Mouse (Mus musculus) erythroid progenitor cell, adult 5-6 weeks (primary cell): Measurements from ENCODE around the gene Setd1a. TPM values are rescaled to one million over a fixed set of nuclear protein-coding genes. Genes with fewer than 3 reads are reported as not detected.
A peak's percentile ranks its signal among the peaks of the same experiment; 100 is the strongest.
"Not testable (repeated sequence)": the region's sequence is repeated elsewhere in the genome, so short reads cannot be mapped to it uniquely, and the experiment has no call there.

ENCODE experiments used
- ATAC-seq: replicated peaks from 2 replicates; pipeline ENCODE4 v1.8.0; 2016; ENCODE audit warnings: moderate number of reproducible peaks, mild to moderate bottlenecking, moderate TSS enrichment, inconsistent platforms; ENCODE audit not compliant: poor library complexity, low FRiP score, severe bottlenecking
- total RNA-seq, 2 experiments: library from RNA; stranded (forward) in 1 of 2; stranded (reverse) in 1 of 2; fragments of 150-400 nt in 1 of 2; fragments of 186-747, 209-891 nt in 1 of 2; gene quantifications; 2 replicates each; pipeline versions ENCODE4 v1.2.3 to v1.2.4; 2015 to 2017; ENCODE audit warnings: low replicate concordance in 2 of 2

Gene Setd1a
- total RNA-seq (2015; ENCODE audit: low replicate concordance), result 38.1 and 42.5 TPM in 2 replicates
- total RNA-seq (2017; ENCODE audit: low replicate concordance), result 14.8 and 21.3 TPM in 2 replicates

DNA sequence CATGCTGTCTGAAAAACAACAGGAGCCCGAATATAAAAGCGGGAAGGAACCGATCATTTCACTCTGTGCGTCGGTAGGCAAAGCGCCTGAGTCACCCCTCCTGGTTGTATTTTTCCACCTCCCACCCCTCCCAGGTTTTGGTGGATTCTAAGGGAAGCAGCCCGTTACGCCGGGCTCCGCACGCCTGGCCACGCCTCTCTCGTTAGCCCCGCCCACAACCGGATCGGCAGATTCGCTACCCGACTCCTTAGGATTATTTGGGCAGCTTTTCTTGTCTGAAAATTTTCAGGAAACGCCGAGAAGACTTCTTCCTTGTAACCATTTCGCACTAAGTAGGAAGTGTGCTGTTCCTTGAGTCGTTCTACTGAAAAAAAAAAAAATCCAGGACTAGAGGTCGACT lies at the start of gene Setd1a:
TSS of gene Setd1a (plus strand) at position 245 of the 400 bp plus-strand sequence.
- ATAC-seq, result peak; percentile 80

GRCm38 (mm10) chr7:127727898-127728297 lies 48.6 kb upstream of the Setd1a start:
- no peak for ATAC-seq

DNA sequence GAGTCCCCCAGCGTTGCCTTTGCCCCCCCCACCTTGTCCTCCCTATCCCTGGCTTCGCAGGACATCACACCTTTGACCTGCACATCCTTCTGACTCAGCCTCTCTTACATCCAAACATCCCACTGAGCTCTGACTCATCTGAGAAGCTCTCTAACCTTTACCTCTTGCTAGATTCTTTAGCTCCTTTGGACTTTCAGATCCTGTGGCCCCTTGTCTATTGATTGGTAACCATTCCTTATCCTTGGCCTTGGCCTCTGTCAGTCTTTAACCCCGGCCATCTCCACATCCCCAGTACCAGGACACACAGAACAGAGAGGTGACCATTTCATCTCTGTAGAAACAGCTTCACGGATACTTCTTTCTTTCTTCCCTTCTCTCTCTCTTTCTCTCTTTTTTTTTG lies 46.3 kb upstream of the Setd1a start:
- ATAC-seq, result no peak

DNA sequence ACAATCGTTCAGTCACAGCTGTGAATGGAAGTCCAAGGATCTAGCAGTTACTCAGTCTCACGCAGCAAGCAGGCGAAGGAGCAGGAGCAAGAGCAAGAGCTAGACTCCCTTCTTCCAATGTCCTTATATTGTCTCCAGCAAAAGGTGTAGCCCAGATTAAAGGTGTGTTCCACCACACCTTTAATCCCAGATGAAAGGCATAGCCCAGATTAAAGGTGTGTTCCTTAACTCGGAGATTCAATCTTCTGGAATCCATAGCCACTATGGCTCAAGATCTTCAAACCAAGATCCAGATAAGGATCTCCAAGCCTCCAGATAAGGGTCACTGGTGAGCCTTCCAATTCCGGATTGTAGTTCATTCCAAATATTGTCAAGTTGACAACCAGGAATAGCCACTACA lies 44.4 kb upstream of the Setd1a start, which contains the start of gene Ctf2:
TSS of gene Ctf2 (minus strand) at position 101 of the 400 bp plus-strand sequence.
- not testable (repeated sequence) for ATAC-seq

DNA sequence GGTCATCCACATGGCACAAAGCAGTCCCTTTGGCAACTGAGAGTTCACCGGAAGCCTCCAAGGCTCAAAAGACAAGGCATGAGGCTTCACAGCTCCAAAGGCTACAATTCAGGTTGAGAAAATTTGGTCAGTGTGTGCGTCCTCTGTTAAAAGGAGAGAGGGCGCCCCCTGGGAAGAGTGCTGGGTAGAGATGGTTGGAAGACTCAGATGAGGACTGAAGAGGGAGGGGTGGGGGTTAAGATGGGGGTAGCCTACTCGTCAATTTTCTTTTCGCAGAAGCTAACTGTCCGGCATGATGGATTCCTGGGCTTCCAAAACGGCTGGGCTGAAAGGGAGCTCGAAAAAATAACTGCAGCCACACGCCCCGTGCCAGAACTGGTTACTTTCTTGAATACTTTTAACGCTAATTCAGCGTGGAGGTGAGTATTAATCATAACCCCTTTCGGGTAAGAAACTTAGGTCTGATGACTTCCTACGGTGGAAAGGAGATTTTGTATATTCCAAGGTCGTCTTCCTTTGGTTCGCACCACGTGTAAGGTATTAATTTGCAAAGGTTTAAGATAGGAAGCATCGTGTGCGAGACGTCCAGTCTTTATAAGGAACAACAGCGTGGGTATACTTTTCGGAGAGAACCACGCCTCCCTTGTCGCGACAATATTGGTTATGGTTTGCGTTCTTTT lies 32.0 kb upstream of the Setd1a start, which contains the start of gene Fbxl19:
TSS of gene Fbxl19 (plus strand) at position 178 of the 680 bp plus-strand sequence.
- no peak for ATAC-seq

GRCm38 (mm10) chr7:127745251-127745651 lies 31.2 kb upstream of the Setd1a start:
- peak; percentile 78 for ATAC-seq

- peak; percentile 72 for ATAC-seq
Measured at GRCm38 (mm10) chr7:127745652-127746493, 30.6 kb upstream of the Setd1a start.

- ATAC-seq, result no peak
Measured at GRCm38 (mm10) chr7:127746494-127747491, 29.7 kb upstream of the Setd1a start.

GRCm38 (mm10) chr7:127747559-127748234 lies 28.8 kb upstream of the Setd1a start:
- ATAC-seq, result no peak

GRCm38 (mm10) chr7:127748235-127748560 lies 28.3 kb upstream of the Setd1a start:
- no peak for ATAC-seq

- ATAC-seq, result no peak
Measured at GRCm38 (mm10) chr7:127750131-127751127, 26.0 kb upstream of the Setd1a start.

GRCm38 (mm10) chr7:127751619-127752018 lies 24.9 kb upstream of the Setd1a start:
- ATAC-seq, result no peak

- no peak for ATAC-seq
Measured at GRCm38 (mm10) chr7:127752069-127752468, 24.4 kb upstream of the Setd1a start.

GRCm38 (mm10) chr7:127753158-127753557 lies 23.3 kb upstream of the Setd1a start:
- ATAC-seq, result no peak

DNA sequence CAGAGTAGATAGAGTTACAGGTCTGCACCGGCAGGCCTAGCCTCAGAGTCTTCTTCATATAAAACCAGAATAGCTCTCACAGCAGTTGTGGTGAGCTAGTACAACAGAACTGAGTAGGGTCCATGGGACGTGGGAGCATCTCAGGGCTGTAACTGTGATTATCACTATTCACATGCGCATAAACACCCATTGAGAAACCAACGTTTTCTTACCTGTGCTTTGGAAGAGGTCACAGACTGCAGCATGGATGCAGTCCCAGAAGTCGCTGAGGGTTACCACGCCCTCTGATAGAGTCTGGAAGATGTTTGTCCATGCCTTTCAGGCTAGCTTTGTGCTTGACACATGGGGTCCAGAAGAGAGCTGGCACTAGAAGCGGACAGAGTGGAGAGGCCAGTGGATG lies 22.7 kb upstream of the Setd1a start:
- no peak for ATAC-seq

GRCm38 (mm10) chr7:127759716-127760115 lies 16.8 kb upstream of the Setd1a start:
- no peak for ATAC-seq

- ATAC-seq, result no peak
Measured at GRCm38 (mm10) chr7:127760478-127760877, 16.0 kb upstream of the Setd1a start.

DNA sequence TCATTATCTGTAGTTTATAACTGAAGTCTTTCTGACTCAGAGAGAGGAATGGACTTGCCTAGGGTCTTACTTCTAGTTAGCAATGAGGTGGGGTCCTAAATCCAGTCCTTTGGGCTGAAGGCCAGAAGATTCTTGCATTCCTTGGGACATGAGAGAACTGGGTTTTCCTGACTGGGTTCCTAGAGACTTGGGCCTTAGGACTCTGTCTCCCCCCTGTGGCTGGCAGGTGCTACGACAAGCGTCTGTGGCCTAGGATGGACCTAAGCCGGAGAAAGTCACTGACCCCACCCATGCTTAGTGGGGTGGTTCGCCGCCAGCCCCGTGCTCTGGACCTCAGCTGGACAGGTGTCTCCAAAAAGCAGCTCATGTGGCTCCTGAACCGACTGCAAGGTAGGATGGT lies 15.4 kb upstream of the Setd1a start:
- ATAC-seq, result peak; percentile 94
